Mouse (Mus musculus): ENCODE data around the gene Themis2. TPM values are rescaled to one million over a fixed set of nuclear protein-coding genes. Genes with fewer than 3 reads are reported as not detected.

Themis2 gene
- polyA plus RNA-seq, 1 experiment from 2014 or later, result 0.72 TPM

DNA sequence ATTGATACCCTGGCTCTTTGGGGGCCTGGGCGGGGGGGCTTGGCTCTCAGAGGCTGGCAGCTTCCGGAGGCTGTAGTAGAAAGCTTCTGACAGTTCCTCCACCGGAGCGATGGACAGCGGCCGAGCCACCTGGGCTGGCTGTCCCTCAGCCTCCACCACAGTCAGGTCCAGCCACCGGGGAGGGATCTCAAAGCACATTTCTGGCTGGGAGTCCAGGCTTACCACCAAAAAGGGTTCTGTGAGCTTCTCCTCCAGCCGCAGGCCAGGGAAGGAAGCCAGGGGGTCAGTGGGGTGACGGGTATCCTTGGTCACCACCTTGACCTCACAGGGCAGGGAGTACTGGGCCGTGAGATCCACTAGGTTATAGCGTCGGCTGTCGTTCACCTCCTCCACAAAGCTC is 11.0 kb downstream of the Themis2 start:
- Histone ChIP-seq H3K4me3 (ENCODE audit: low read depth, low read length) (no peak overlapping the region), H3K9ac (ENCODE audit: low read length) (no peak overlapping the region), H3K36me3 (ENCODE audit: control insufficient read depth, insufficient read depth, low read length) (no peaks in the 10 kb centered on the region), H3K9me3 (ENCODE audit: control insufficient read depth, low read length) (no peaks in the 10 kb centered on the region), H3K4me1 (replicated peaks; ENCODE audit: control insufficient read depth, insufficient read depth) (no peaks in the 10 kb centered on the region), H3K27ac (replicated peaks) (no peak overlapping the region), H3K4me2 (replicated peaks; ENCODE audit: low read depth) (no peak overlapping the region), H3K27me3 (ENCODE audit: control insufficient read depth, insufficient read depth, low read length) (no peaks in the 10 kb centered on the region)
- WGBS, result 91% methylated on average over 13 of the region's 13 CpGs
- DNase-seq (ENCODE audit: low spot score) (no peak), ATAC-seq (ENCODE audit: low FRiP score, low TSS enrichment) (no peak)
- TF ChIP-seq EP300 (optimal IDR thresholded peaks at IDR 0.05), result no peak
- no peak for TF ChIP-seq CTCF (IDR thresholded peaks at IDR 0.05; ENCODE audit: low read depth)

DNA sequence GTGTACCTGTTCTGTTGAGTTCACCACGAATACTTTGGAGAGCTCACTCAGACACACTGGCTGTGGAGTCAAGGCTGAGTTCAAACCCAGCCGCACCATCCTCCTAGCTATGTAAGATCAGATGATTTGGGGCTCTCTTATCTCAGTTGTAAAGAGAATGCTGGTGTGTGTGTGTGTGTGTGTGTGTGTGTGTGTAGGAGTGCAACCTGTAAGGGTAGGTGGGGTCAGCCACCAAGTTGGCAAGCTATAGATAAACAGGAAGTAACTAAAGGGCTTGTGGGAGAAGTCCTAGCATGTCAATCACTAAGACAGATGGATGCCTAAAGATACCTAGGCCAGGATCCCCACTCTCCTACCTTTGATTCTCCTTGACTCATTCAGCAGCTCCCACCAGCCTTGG is 12.5 kb downstream of the Themis2 start:
- DNase-seq (ENCODE audit: low spot score) (no peak), ATAC-seq (ENCODE audit: low FRiP score, low TSS enrichment) (no peak)
- no peaks in the 10 kb centered on the region for H3K9me3 ChIP-seq (ENCODE audit: control insufficient read depth, low read length)
- no peak for TF ChIP-seq CTCF (IDR thresholded peaks at IDR 0.05; ENCODE audit: low read depth)
- TF ChIP-seq EP300 (optimal IDR thresholded peaks at IDR 0.05), result no peak
- no peak overlapping the region for H3K9ac ChIP-seq (ENCODE audit: low read length)
- H3K4me1 ChIP-seq (replicated peaks; ENCODE audit: control insufficient read depth, insufficient read depth), result no peaks in the 10 kb centered on the region
- no peaks in the 10 kb centered on the region for H3K27me3 ChIP-seq (ENCODE audit: control insufficient read depth, insufficient read depth, low read length)
- H3K27ac ChIP-seq (replicated peaks), result no peak overlapping the region
- H3K36me3 ChIP-seq (ENCODE audit: control insufficient read depth, insufficient read depth, low read length), result peaks cover 2% of the 10 kb centered on the region; the same call in 1 of the 2 replicates
- no peak overlapping the region for H3K4me2 ChIP-seq (replicated peaks; ENCODE audit: low read depth)
- no peak overlapping the region for H3K4me3 ChIP-seq (ENCODE audit: low read depth, low read length)
- WGBS, result 76% methylated on average over 2 of the region's 2 CpGs

DNA sequence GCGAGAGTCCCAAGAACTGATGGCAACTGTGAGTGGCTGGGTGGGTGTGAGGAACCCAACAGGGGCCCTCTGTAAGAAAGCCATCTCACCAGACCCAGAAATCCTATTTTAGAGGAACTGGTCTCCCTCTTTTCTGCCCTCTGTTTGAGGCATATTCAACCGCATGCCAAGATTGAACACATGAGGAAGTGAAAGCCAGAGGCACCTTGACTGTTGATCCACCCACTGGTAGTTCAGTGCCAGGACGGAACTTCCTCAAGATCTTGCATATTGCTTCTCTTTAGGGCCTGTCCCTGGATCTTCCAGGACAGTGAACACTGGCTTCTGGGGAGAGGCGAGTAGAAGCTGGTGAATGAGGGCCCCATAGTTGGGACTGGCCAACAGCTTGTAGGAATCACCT is 15.9 kb downstream of the Themis2 start:
- Histone ChIP-seq H3K9ac (ENCODE audit: low read length) (no peak overlapping the region), H3K27me3 (ENCODE audit: control insufficient read depth, insufficient read depth, low read length) (no peaks in the 10 kb centered on the region), H3K9me3 (ENCODE audit: control insufficient read depth, low read length) (no peaks in the 10 kb centered on the region), H3K36me3 (ENCODE audit: control insufficient read depth, insufficient read depth, low read length) (peaks cover 28% of the 10 kb centered on the region), H3K4me3 (ENCODE audit: low read depth, low read length) (no peak overlapping the region), H3K4me2 (replicated peaks; ENCODE audit: low read depth) (no peak overlapping the region), H3K27ac (replicated peaks) (no peak overlapping the region), H3K4me1 (replicated peaks; ENCODE audit: control insufficient read depth, insufficient read depth) (no peaks in the 10 kb centered on the region)
- TF ChIP-seq EP300 (optimal IDR thresholded peaks at IDR 0.05) (no peak), CTCF (IDR thresholded peaks at IDR 0.05; ENCODE audit: low read depth) (no peak)
- no peak for ATAC-seq (ENCODE audit: low FRiP score, low TSS enrichment)
- no peak for DNase-seq (ENCODE audit: low spot score)
- 80% methylated on average over 4 of the region's 4 CpGs for WGBS

DNA sequence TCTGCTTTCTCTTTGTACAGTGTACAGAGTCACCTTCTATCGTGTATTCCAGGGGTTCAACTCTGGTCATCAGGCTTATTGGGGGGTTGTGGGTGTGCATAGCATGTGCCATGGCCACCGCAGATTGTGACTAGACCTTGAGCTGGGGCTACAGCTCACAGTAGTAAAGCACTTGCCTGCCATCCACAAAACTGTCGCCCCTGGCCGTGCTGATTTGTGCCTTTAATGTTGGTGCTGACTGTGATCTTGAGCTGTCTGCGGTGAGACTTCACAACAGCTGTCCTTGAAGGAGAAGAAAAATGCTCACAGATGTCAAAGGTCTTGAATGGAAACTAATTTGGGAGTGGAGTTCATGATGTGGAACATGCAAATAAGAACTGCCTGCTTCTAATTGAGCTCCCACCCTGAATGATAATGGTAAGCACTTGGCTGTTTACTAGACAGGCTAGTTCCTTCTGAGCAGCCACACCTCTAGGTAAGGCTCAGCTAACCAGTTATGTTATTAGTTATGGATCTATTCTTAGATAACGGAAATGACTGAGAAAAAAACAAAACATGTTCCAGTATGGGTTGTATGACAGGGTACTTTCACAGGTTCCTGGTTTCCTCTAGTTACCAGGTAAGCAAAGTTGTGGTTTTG is 17.5 kb downstream of the Themis2 start:
- Histone ChIP-seq H3K27me3 (ENCODE audit: control insufficient read depth, insufficient read depth, low read length) (no peaks in the 10 kb centered on the region), H3K4me2 (replicated peaks; ENCODE audit: low read depth) (no peak overlapping the region), H3K27ac (replicated peaks) (no peak overlapping the region), H3K4me1 (replicated peaks; ENCODE audit: control insufficient read depth, insufficient read depth) (no peaks in the 10 kb centered on the region), H3K9ac (ENCODE audit: low read length) (no peak overlapping the region), H3K9me3 (ENCODE audit: control insufficient read depth, low read length) (no peaks in the 10 kb centered on the region), H3K36me3 (ENCODE audit: control insufficient read depth, insufficient read depth, low read length) (peaks cover 36% of the 10 kb centered on the region), H3K4me3 (ENCODE audit: low read depth, low read length) (no peak overlapping the region)
- no peak for DNase-seq (ENCODE audit: low spot score)
- no peak for ATAC-seq (ENCODE audit: low FRiP score, low TSS enrichment)
- TF ChIP-seq EP300 (optimal IDR thresholded peaks at IDR 0.05) (no peak), CTCF (IDR thresholded peaks at IDR 0.05; ENCODE audit: low read depth) (no peak)
- 89% methylated on average over 6 of the region's 6 CpGs for WGBS

DNA sequence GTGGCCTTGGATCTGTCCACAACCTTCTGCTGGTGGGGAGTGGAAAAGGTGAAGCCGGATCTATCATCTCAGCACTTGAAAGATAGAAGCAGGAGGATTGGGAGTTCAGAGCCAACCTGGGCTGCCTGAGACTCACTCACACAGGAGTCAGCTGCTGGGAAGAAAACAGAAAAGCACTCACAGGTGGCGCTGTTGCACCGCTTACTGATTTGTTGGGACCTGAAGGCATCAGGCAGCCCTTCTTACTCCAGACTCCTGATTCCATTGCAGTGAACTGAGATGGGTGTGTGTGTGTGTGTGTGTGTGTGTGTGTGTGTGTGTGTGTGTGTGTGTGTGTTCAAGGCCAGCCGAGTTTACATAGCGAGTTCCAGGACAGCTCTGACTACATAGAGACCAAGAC is 19.4 kb downstream of the Themis2 start:
- ATAC-seq (ENCODE audit: low FRiP score, low TSS enrichment), result peak; percentile 57; the same call in 1 of the 2 replicates
- 79% methylated on average over 5 of the region's 5 CpGs for WGBS
- no peak overlapping the region for H3K4me2 ChIP-seq (replicated peaks; ENCODE audit: low read depth)
- no peak overlapping the region for H3K9ac ChIP-seq (ENCODE audit: low read length)
- no peaks in the 10 kb centered on the region for H3K4me1 ChIP-seq (replicated peaks; ENCODE audit: control insufficient read depth, insufficient read depth)
- no peaks in the 10 kb centered on the region for H3K27me3 ChIP-seq (ENCODE audit: control insufficient read depth, insufficient read depth, low read length)
- H3K9me3 ChIP-seq (ENCODE audit: control insufficient read depth, low read length), result no peaks in the 10 kb centered on the region
- H3K36me3 ChIP-seq (ENCODE audit: control insufficient read depth, insufficient read depth, low read length), result peaks cover 38% of the 10 kb centered on the region
- H3K27ac ChIP-seq (replicated peaks), result no peak overlapping the region
- peak; percentile 85 for DNase-seq (ENCODE audit: low spot score)
- no peak overlapping the region for H3K4me3 ChIP-seq (ENCODE audit: low read depth, low read length)
- TF ChIP-seq EP300 (optimal IDR thresholded peaks at IDR 0.05) (no peak), CTCF (IDR thresholded peaks at IDR 0.05; ENCODE audit: low read depth) (peak; percentile 84)

DNA sequence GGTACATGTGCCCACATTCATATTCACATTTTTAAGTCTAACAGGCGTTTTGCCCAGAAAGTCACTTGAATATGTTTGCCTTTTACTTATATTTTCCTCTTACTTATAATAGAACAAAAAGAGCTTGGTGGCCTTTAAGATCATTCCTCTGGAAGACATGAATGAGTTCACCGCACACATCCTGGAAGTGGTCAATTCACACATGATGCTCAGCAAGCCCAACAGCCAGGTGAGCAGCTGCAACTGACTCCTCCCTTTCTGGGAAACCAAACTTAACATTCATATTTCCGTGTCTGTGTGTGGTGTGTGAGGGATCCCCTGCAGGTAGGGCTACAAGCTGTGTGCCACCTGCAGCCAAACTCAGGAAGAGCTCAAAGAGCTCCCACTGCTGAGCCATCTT is 21.3 kb downstream of the Themis2 start:
- H3K9me3 ChIP-seq (ENCODE audit: control insufficient read depth, low read length), result no peaks in the 10 kb centered on the region
- no peaks in the 10 kb centered on the region for H3K27me3 ChIP-seq (ENCODE audit: control insufficient read depth, insufficient read depth, low read length)
- no peak overlapping the region for H3K9ac ChIP-seq (ENCODE audit: low read length)
- no peak for DNase-seq (ENCODE audit: low spot score)
- H3K4me1 ChIP-seq (replicated peaks; ENCODE audit: control insufficient read depth, insufficient read depth), result no peaks in the 10 kb centered on the region
- no peak overlapping the region for H3K4me3 ChIP-seq (ENCODE audit: low read depth, low read length)
- TF ChIP-seq EP300 (optimal IDR thresholded peaks at IDR 0.05) (no peak), CTCF (IDR thresholded peaks at IDR 0.05; ENCODE audit: low read depth) (no peak)
- ATAC-seq (ENCODE audit: low FRiP score, low TSS enrichment), result no peak
- WGBS, result 85% methylated on average over 3 of the region's 3 CpGs
- peaks cover 38% of the 10 kb centered on the region for H3K36me3 ChIP-seq (ENCODE audit: control insufficient read depth, insufficient read depth, low read length)
- no peak overlapping the region for H3K4me2 ChIP-seq (replicated peaks; ENCODE audit: low read depth)
- H3K27ac ChIP-seq (replicated peaks), result no peak overlapping the region
